Mouse (Mus musculus) neural tube, embryonic 13.5 days (tissue): Measurements from ENCODE around the gene Npepps. TPM values are rescaled to one million over a fixed set of nuclear protein-coding genes. Genes with fewer than 3 reads are reported as not detected.
A peak's percentile ranks its signal among the peaks of the same experiment; 100 is the strongest.

Experiments
- ATAC-seq: fragments of 200-750 bp; cut with Nextera tagmentation; 2 replicates; pipeline ENCODE4 v1.8.0; 2017; ENCODE audit warnings: low read depth, mild to moderate bottlenecking, moderate TSS enrichment, moderate library complexity
- H3K27ac ChIP-seq: fragments of 300-500 bp; sonication (generic); replicated peaks from 2 replicates; pipeline ENCODE4 v1.5.1; 2015; ENCODE audit warnings: moderate library complexity, mild to moderate bottlenecking, inconsistent platforms
- H3K27me3 ChIP-seq: fragments of 300-500 bp; sonication (generic); 2 replicates; pipeline ENCODE4 v1.6.1; 2015; ENCODE audit warnings: mild to moderate bottlenecking, inconsistent platforms
- H3K36me3 ChIP-seq: fragments of 300-500 bp; sonication (generic); 2 replicates; pipeline ENCODE4 v1.6.1; 2015; ENCODE audit warnings: mild to moderate bottlenecking, inconsistent platforms
- H3K4me1 ChIP-seq: fragments of 300-500 bp; sonication (generic); replicated peaks from 2 replicates; pipeline ENCODE4 v1.6.1; 2015; ENCODE audit warnings: inconsistent platforms
- H3K4me2 ChIP-seq: fragments of 300-500 bp; sonication (generic); 2 replicates; pipeline ENCODE4 v1.6.1; 2015; ENCODE audit warnings: inconsistent platforms, mild to moderate bottlenecking, moderate library complexity
- H3K4me3 ChIP-seq: fragments of 300-500 bp; sonication (generic); 2 replicates; pipeline ENCODE4 v1.5.1; 2015; ENCODE audit warnings: mild to moderate bottlenecking, inconsistent platforms
- H3K9ac ChIP-seq: fragments of 300-500 bp; sonication (generic); 2 replicates; pipeline ENCODE4 v1.6.1; 2015; ENCODE audit warnings: moderate library complexity, mild to moderate bottlenecking, inconsistent platforms
- H3K9me3 ChIP-seq: fragments of 300-500 bp; sonication (generic); 2 replicates; pipeline ENCODE4 v1.6.1; 2016; ENCODE audit warnings: inconsistent platforms
- WGBS: fragments of 180-500 bp; shearing (Covaris S2); methylation state at CpG from one replicate; pipeline ENCODE4 v1.1.7; 2015; 5-methylcytosine and 5-hydroxymethylcytosine counted together
- polyA plus RNA-seq: library from polyadenylated mRNA; unstranded; fragments of >200 nt; fragmentation: Nextera tagmentation; extraction: Ambion mirVana; gene quantifications from 2 replicates; pipeline ENCODE4 v1.2.1, GENCODE M21; 2015

Npepps gene
- polyA plus RNA-seq, 1 experiment from 2014 or later, result 130 TPM

- Histone ChIP-seq H3K27me3 (peaks cover 6% of the 10 kb centered on the region; the same call in 1 of the 2 replicates), H3K9ac (peak overlapping the region; percentile 61), H3K4me2 (peak overlapping the region; percentile 72), H3K36me3 (no peaks in the 10 kb centered on the region), H3K4me1 (peaks cover 24% of the 10 kb centered on the region), H3K4me3 (peak overlapping the region; percentile 39), H3K9me3 (no peaks in the 10 kb centered on the region), H3K27ac (no peak overlapping the region)
- ATAC-seq, result peak; percentile 82
- WGBS, result under 1% methylated on average over 25 of the region's 25 CpGs
Measured at GRCm38 (mm10) chr11:97309911-97310571, 29.6 kb upstream of the Npepps start.

GRCm38 (mm10) chr11:97309451-97309836 lies 29.0 kb upstream of the Npepps start:
- Histone ChIP-seq H3K36me3 (no peaks in the 10 kb centered on the region), H3K9ac (peak overlapping the region; percentile 61), H3K4me1 (peaks cover 23% of the 10 kb centered on the region), H3K4me2 (peak overlapping the region; percentile 72), H3K27ac (no peak overlapping the region), H3K4me3 (peak overlapping the region; percentile 39), H3K9me3 (no peaks in the 10 kb centered on the region), H3K27me3 (peaks cover 6% of the 10 kb centered on the region; the same call in 1 of the 2 replicates)
- 8% methylated on average over 9 of the region's 9 CpGs for WGBS
- ATAC-seq, result no peak

GRCm38 (mm10) chr11:97308806-97309450 lies 28.5 kb upstream of the Npepps start:
- Histone ChIP-seq H3K27me3 (peaks cover 6% of the 10 kb centered on the region; the same call in 1 of the 2 replicates), H3K36me3 (no peaks in the 10 kb centered on the region), H3K4me1 (peaks cover 23% of the 10 kb centered on the region), H3K9ac (peak overlapping the region; percentile 61; the same call in 1 of the 2 replicates), H3K4me3 (peak overlapping the region; percentile 39; the same call in 1 of the 2 replicates), H3K27ac (no peak overlapping the region), H3K9me3 (no peaks in the 10 kb centered on the region), H3K4me2 (peak overlapping the region; percentile 72)
- 56% methylated on average over 3 of the region's 3 CpGs for WGBS
- ATAC-seq, result no peak

- ATAC-seq, result no peak
- Histone ChIP-seq H3K27me3 (peaks cover 6% of the 10 kb centered on the region; the same call in 1 of the 2 replicates), H3K9me3 (no peaks in the 10 kb centered on the region), H3K4me1 (peaks cover 23% of the 10 kb centered on the region), H3K4me2 (no peak overlapping the region), H3K9ac (no peak overlapping the region), H3K36me3 (no peaks in the 10 kb centered on the region), H3K4me3 (no peak overlapping the region), H3K27ac (no peak overlapping the region)
- WGBS, result 93% methylated on average over 11 of the region's 11 CpGs
Measured at GRCm38 (mm10) chr11:97307294-97308069, 27.0 kb upstream of the Npepps start.

GRCm38 (mm10) chr11:97304631-97305030 lies 24.2 kb upstream of the Npepps start:
- Histone ChIP-seq H3K36me3 (no peaks in the 10 kb centered on the region), H3K4me1 (peaks cover 4% of the 10 kb centered on the region), H3K27ac (no peak overlapping the region), H3K4me2 (no peak overlapping the region), H3K9ac (no peak overlapping the region), H3K9me3 (no peaks in the 10 kb centered on the region), H3K27me3 (peaks cover 4% of the 10 kb centered on the region; the same call in 1 of the 2 replicates), H3K4me3 (no peak overlapping the region)
- WGBS, result 84% methylated on average over 5 of the region's 5 CpGs
- no peak for ATAC-seq

GRCm38 (mm10) chr11:97302231-97302781 lies 21.9 kb upstream of the Npepps start:
- Histone ChIP-seq H3K27me3 (no peaks in the 10 kb centered on the region), H3K9ac (no peak overlapping the region), H3K4me2 (no peak overlapping the region), H3K27ac (no peak overlapping the region), H3K36me3 (no peaks in the 10 kb centered on the region), H3K9me3 (no peaks in the 10 kb centered on the region), H3K4me1 (no peaks in the 10 kb centered on the region), H3K4me3 (no peak overlapping the region)
- 35% methylated on average over 7 of the region's 7 CpGs for WGBS
- no peak for ATAC-seq

- H3K27ac ChIP-seq, result no peak overlapping the region
- no peak for ATAC-seq
- no peaks in the 10 kb centered on the region for H3K9me3 ChIP-seq
- H3K4me1 ChIP-seq, result no peaks in the 10 kb centered on the region
- no peak overlapping the region for H3K4me2 ChIP-seq
- H3K36me3 ChIP-seq, result no peaks in the 10 kb centered on the region
- H3K27me3 ChIP-seq, result no peaks in the 10 kb centered on the region
- H3K9ac ChIP-seq, result no peak overlapping the region
- no peak overlapping the region for H3K4me3 ChIP-seq
- 91% methylated on average over 16 of the region's 16 CpGs for WGBS
Measured at GRCm38 (mm10) chr11:97301406-97301805, 21.0 kb upstream of the Npepps start.

- no peak for ATAC-seq
- Histone ChIP-seq H3K27me3 (no peaks in the 10 kb centered on the region), H3K4me2 (no peak overlapping the region), H3K9me3 (no peaks in the 10 kb centered on the region), H3K4me1 (no peaks in the 10 kb centered on the region), H3K4me3 (no peak overlapping the region), H3K27ac (no peak overlapping the region), H3K36me3 (no peaks in the 10 kb centered on the region), H3K9ac (no peak overlapping the region)
- 91% methylated on average over 2 of the region's 2 CpGs for WGBS
Measured at GRCm38 (mm10) chr11:97299939-97300338, 19.5 kb upstream of the Npepps start.

- H3K36me3 ChIP-seq, result no peaks in the 10 kb centered on the region
- ATAC-seq, result no peak
- H3K27ac ChIP-seq, result no peak overlapping the region
- H3K9me3 ChIP-seq, result no peaks in the 10 kb centered on the region
- no peaks in the 10 kb centered on the region for H3K4me1 ChIP-seq
- WGBS, result 87% methylated on average over 3 of the region's 4 CpGs
- H3K9ac ChIP-seq, result no peak overlapping the region
- no peak overlapping the region for H3K4me3 ChIP-seq
- H3K4me2 ChIP-seq, result no peak overlapping the region
- H3K27me3 ChIP-seq, result no peaks in the 10 kb centered on the region
Measured at GRCm38 (mm10) chr11:97296542-97296941, 16.1 kb upstream of the Npepps start.

- Histone ChIP-seq H3K4me3 (no peak overlapping the region), H3K27me3 (no peaks in the 10 kb centered on the region), H3K27ac (no peak overlapping the region), H3K9me3 (no peaks in the 10 kb centered on the region), H3K9ac (no peak overlapping the region), H3K4me1 (no peaks in the 10 kb centered on the region), H3K36me3 (no peaks in the 10 kb centered on the region), H3K4me2 (no peak overlapping the region)
- ATAC-seq, result no peak
- 87% methylated on average over 1 of the region's 1 CpGs for WGBS
Measured at GRCm38 (mm10) chr11:97292731-97293130, 12.3 kb upstream of the Npepps start.

- H3K9me3 ChIP-seq, result no peaks in the 10 kb centered on the region
- no peak for ATAC-seq
- H3K4me2 ChIP-seq, result no peak overlapping the region
- H3K4me3 ChIP-seq, result no peak overlapping the region
- no peaks in the 10 kb centered on the region for H3K27me3 ChIP-seq
- H3K4me1 ChIP-seq, result no peaks in the 10 kb centered on the region
- H3K27ac ChIP-seq, result no peak overlapping the region
- H3K36me3 ChIP-seq, result no peaks in the 10 kb centered on the region
- WGBS, result 60% methylated on average over 12 of the region's 12 CpGs
- no peak overlapping the region for H3K9ac ChIP-seq
Measured at GRCm38 (mm10) chr11:97289276-97290230, 9.1 kb upstream of the Npepps start.
